29 mouse cellular contexts compared by ENCODE assay signal in the genomic region with DNA sequence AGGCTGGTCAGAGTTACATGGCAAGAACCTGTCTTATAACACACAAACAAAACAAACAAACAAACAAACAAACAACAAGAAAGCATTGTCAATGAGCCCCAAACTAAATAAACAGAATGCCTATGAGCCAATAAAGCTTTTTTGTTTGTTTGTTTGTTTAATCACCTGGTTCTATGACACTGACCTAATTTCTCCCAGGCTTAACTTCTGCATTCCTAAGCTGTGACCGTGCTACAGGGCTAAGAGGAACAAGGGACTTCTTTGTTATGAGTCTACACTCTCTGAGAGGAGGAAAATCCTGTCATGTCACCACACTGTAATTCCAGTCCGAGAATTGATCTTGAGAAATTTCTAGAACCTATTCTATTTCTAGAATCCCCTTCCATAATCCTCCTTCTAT. TPM values are rescaled to one million over a fixed set of nuclear protein-coding genes. Genes with fewer than 3 reads are reported as not detected.
DNase-seq lines count a peak whose midpoint lies in the region; ATAC-seq and TF ChIP-seq lines count a peak whose summit lies in the region.
"Had no signal": no experiment of that assay in that cellular context is flagged by ENCODE, and none has a peak within 500 bp of the region (broad histone marks: within the 10 kb centered on the region; RNA-seq: fewer than 3 reads in every experiment).

No protein-coding gene starts in this region.

- POLR2A ChIA-PET in Patski (lab: Charles Lee): interaction anchor here (1.2 kb wide), 1 partner anchor 15 kb away, joined by 3 read pairs; no protein-coding TSS in a partner anchor

- peak; percentile 79 for ATAC-seq in Patski
- ATAC-seq: forebrain, embryonic 16.5 days; hindbrain, postnatal 0 days; intestine, embryonic 16.5 days had no signal

- CTCF ChIA-PET in Patski (lab: Charles Lee): interaction anchor here (1.1 to 1.5 kb wide), 4 partner anchors 8 to 28 kb away, joined by 3 to 4 read pairs (median 3); no protein-coding TSS in a partner anchor

- WGBS in heart, embryonic 10.5 days: 60% methylated on average over 2 of the region's 2 CpGs

- peaks cover 16% of the 10 kb centered on the region for H3K4me1 ChIP-seq in heart, embryonic 10.5 days
- H3K4me1 ChIP-seq: liver, embryonic 13.5 days had no signal

- 0 out of 2 replicates have a peak overlapping the region, but pooled peaks have one; percentile 29 for H3K27ac ChIP-seq in heart, embryonic 10.5 days
- H3K27ac ChIP-seq: embryonic facial prominence, embryonic 15.5 days; heart, embryonic 15.5 days; hindbrain, postnatal 0 days; liver, embryonic 13.5 days; neural tube, embryonic 12.5 days had no signal

- no peak for DNase-seq in heart, embryonic 10.5 days (ENCODE audit: low spot score)
- DNase-seq in heart, adult 9 months (ENCODE audit: low spot score in 2 of 2): no peak
- DNase-seq in 3134 (ENCODE audit: extremely low read depth, insufficient read length, low spot score) (peak; percentile 47), Patski (ENCODE audit: low read depth, low spot score) (no peak)
- DNase-seq in retina, adult 2 months (ENCODE audit: low read depth, low spot score): peak; percentile 46
- no peak for DNase-seq in layer of hippocampus, adult 9-11 months
- DNase-seq in T-cell, adult 2 months (ENCODE audit: low spot score): no peak
- DNase-seq: adrenal gland, postnatal 25 days; B cell, adult 2 months; cerebellum, adult 8-10 months; cerebellum, postnatal 36 days; embryo, embryonic 11 days; gastrocnemius, postnatal 10 days; heart, adult 18-20 months; kidney, adult 9 months; kidney, postnatal 14 days; liver, embryonic 13.5 days; lung, adult 2 months; lung, postnatal 36 days; midbrain, embryonic 14.5 days; right cerebral cortex, postnatal 14 days had no signal

- no peaks in the 10 kb centered on the region for H3K9me3 ChIP-seq in heart, embryonic 10.5 days
- H3K9me3 ChIP-seq: embryonic facial prominence, embryonic 15.5 days; heart, embryonic 15.5 days; liver, embryonic 13.5 days; neural tube, embryonic 12.5 days had no signal

- in situ Hi-C loops in Patski (cut with MboI; ENCODE audit: low pct_unique_long_range_greater_than_20kb): loop anchor here (25.0 kb wide), 1 partner anchor 1612 kb away; no protein-coding TSS in a partner anchor

- H3K4me3 ChIP-seq in heart, embryonic 10.5 days: no peak overlapping the region
- H3K4me3 ChIP-seq: embryonic facial prominence, embryonic 15.5 days; heart, embryonic 15.5 days; liver, embryonic 13.5 days; neural tube, embryonic 12.5 days had no signal

- no peak for TF ChIP-seq CTCF in Patski (IDR thresholded peaks at IDR 0.05)

- H3K36me3 ChIP-seq in heart, embryonic 10.5 days: no peaks in the 10 kb centered on the region
- H3K36me3 ChIP-seq: embryonic facial prominence, embryonic 15.5 days; G1E; heart, embryonic 15.5 days; liver, embryonic 13.5 days; neural tube, embryonic 12.5 days had no signal

- no peaks in the 10 kb centered on the region for H3K27me3 ChIP-seq in heart, embryonic 10.5 days (ENCODE audit: insufficient read depth, poor library complexity, severe bottlenecking)
- no peaks in the 10 kb centered on the region for H3K27me3 ChIP-seq in Patski
- H3K27me3 ChIP-seq: CH12.LX; embryonic facial prominence, embryonic 15.5 days; heart, embryonic 15.5 days; liver, embryonic 13.5 days; neural tube, embryonic 12.5 days had no signal

RNA-seq across cellular contexts. Expression of a gene that starts 29.2 kb away (rescaled TPM):
- polyA plus RNA-seq in heart, embryonic 10.5 days (2016; fragmentation: Nextera tagmentation; extraction: Ambion mirVana): 23.0 and 38.1 TPM in 2 replicates
- 10.0 TPM for polyA plus RNA-seq in Patski (2021)
- polyA plus RNA-seq: G1E had no signal

Comparison
In these comparisons a context has a peak if more than half of its experiments do, and no peak if none do; other contexts are left out.
1. DNase-seq: peak in 3134 (single experiment) and retina, adult 2 months (single experiment); none in heart, embryonic 10.5 days (single experiment), heart, adult 9 months (0 of 2), Patski (single experiment), layer of hippocampus, adult 9-11 months (single experiment) and T-cell, adult 2 months (single experiment).